Mouse (Mus musculus) limb, embryonic 14.5 days (tissue): ENCODE results near the gene Poc5. TPM values are rescaled to one million over a fixed set of nuclear protein-coding genes. Genes with fewer than 3 reads are reported as not detected.

Experiments
- ATAC-seq: fragments of 200-750 bp; cut with Nextera tagmentation; 2 replicates; pipeline ENCODE4 v1.8.0; 2017; ENCODE audit warnings: low read depth, moderate number of reproducible peaks, moderate TSS enrichment; ENCODE audit not compliant: low FRiP score
- DNase-seq: peaks from one replicate; pipeline ENCODE4 v3.0.0-alpha.2; 2015; ENCODE audit warnings: low spot score
- H3K27ac ChIP-seq: fragments of 300-500 bp; sonication (generic); replicated peaks from 2 replicates; pipeline ENCODE4 v1.5.1; 2014; ENCODE audit warnings: low read depth, mild to moderate bottlenecking, low read length, moderate library complexity, mixed read lengths
- H3K27me3 ChIP-seq: fragments of 300-500 bp; sonication (generic); 2 replicates; pipeline ENCODE4 v1.6.1; 2014; ENCODE audit warnings: low read length, mixed read lengths; ENCODE audit not compliant: control insufficient read depth, insufficient read depth
- H3K36me3 ChIP-seq: fragments of 300-500 bp; sonication (generic); 2 replicates; pipeline ENCODE4 v1.6.1; 2014; ENCODE audit warnings: mild to moderate bottlenecking, low read length, moderate library complexity, mixed read lengths; ENCODE audit not compliant: control insufficient read depth, insufficient read depth
- H3K4me1 ChIP-seq: fragments of 300-500 bp; sonication (generic); 2 replicates; pipeline ENCODE4 v1.6.1; 2014; ENCODE audit warnings: antibody characterized with exemption, low read length, mixed read lengths; ENCODE audit not compliant: control insufficient read depth, insufficient read depth
- H3K4me2 ChIP-seq: fragments of 300-500 bp; sonication (generic); replicated peaks from 2 replicates; pipeline ENCODE4 v1.6.1; 2014; ENCODE audit warnings: low read depth, mild to moderate bottlenecking, low read length, moderate library complexity; ENCODE audit not compliant: severe bottlenecking
- H3K4me3 ChIP-seq: fragments of 300-500 bp; sonication (generic); replicated peaks from 2 replicates; pipeline ENCODE4 v1.5.1; 2014; ENCODE audit warnings: low read length
- H3K9ac ChIP-seq: fragments of 300-500 bp; sonication (generic); 2 replicates; pipeline ENCODE4 v1.6.1; 2014; ENCODE audit warnings: mild to moderate bottlenecking, low read depth, low read length, moderate library complexity; ENCODE audit not compliant: severe bottlenecking
- H3K9me3 ChIP-seq: fragments of 300-500 bp; sonication (generic); 2 replicates; pipeline ENCODE4 v1.6.1; 2016; ENCODE audit warnings: low read length; ENCODE audit not compliant: control insufficient read depth
- POLR2A ChIP-seq: fragments of 200-500 bp; IDR thresholded peaks from 2 replicates; pipeline ENCODE4 v1.8.0; 2012; ENCODE audit warnings: inconsistent platforms, mild to moderate bottlenecking, moderate library complexity, borderline replicate concordance; ENCODE audit not compliant: insufficient read depth, insufficient read length; ENCODE audit errors: extremely low read depth
- WGBS: fragments of 180-500 bp; shearing (Covaris S2); extraction: QIAGEN DNeasy Blood & Tissue Kit; methylation state at CpG from one replicate; pipeline ENCODE4 v1.1.7; 2014; 5-methylcytosine and 5-hydroxymethylcytosine counted together
- polyA plus RNA-seq, 2 experiments: library from polyadenylated mRNA; depleted of rRNA in 1 of 2; stranded (reverse) in 1 of 2; unstranded in 1 of 2; fragments of >200 nt; fragmentation: Nextera tagmentation in 1 of 2; extraction: Ambion mirVana in 1 of 2; gene quantifications; 2 replicates each; pipeline versions ENCODE4 v1.2.1 to v1.2.3; 2012 to 2014

The Poc5 gene
- polyA plus RNA-seq, 2 experiments: 12.8 to 15.7 TPM

DNA sequence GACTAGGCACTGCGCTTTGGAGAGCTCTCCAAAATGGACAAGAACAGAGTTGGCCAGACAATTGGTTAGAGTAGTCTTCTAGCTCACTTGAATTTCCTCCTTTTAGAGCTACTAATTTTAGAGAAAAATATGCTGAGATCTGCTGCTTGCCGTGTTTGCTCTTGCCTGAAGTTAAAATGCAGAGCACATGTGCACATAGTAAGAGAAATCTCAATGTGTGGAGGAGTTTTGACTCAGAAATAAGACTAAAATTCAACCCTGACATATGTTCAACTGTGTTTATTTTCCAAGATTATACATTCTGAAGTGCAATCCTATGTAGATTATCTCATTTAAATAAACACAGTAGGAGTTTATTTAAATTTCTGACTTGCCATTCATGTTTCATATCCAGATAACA is 17.4 kb downstream of the Poc5 start:
- WGBS: 95% methylated on average over 2 of the region's 2 CpGs
- no peak for DNase-seq
- H3K9me3 ChIP-seq: no peaks in the 10 kb centered on the region
- H3K4me1 ChIP-seq: no peaks in the 10 kb centered on the region
- H3K4me3 ChIP-seq: no peak overlapping the region
- H3K9ac ChIP-seq: no peak overlapping the region
- H3K27me3 ChIP-seq: no peaks in the 10 kb centered on the region
- TF ChIP-seq POLR2A: no peak
- H3K4me2 ChIP-seq: no peak overlapping the region
- ATAC-seq: no peak
- peaks cover 75% of the 10 kb centered on the region for H3K36me3 ChIP-seq
- no peak overlapping the region for H3K27ac ChIP-seq

DNA sequence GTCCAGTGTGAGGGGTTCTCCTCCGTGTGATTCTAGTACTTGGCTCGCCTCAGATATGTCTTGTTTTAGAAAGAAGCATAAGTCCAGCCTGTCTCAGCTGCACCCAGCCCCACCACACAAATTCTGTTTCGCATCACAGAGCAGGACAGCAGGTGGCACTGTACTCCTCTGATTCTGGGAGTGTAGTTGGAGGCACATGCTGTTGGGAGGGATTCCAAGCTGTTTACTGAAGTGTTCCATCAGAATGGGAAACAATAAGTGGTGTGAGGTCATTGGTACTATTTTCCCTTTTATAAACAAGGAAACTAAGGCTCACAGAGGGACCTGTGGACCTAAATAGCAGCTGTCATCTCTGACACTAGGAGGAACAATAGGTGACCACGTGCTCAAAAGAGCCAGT is 18.9 kb downstream of the Poc5 start:
- WGBS: 78% methylated on average over 4 of the region's 4 CpGs
- no peaks in the 10 kb centered on the region for H3K9me3 ChIP-seq
- no peaks in the 10 kb centered on the region for H3K27me3 ChIP-seq
- no peak overlapping the region for H3K4me3 ChIP-seq
- H3K4me1 ChIP-seq: no peaks in the 10 kb centered on the region
- H3K9ac ChIP-seq: no peak overlapping the region
- H3K36me3 ChIP-seq: peaks cover 78% of the 10 kb centered on the region
- no peak overlapping the region for H3K27ac ChIP-seq
- DNase-seq (peak; percentile 46), ATAC-seq (no peak)
- no peak overlapping the region for H3K4me2 ChIP-seq
- TF ChIP-seq POLR2A: no peak

DNA sequence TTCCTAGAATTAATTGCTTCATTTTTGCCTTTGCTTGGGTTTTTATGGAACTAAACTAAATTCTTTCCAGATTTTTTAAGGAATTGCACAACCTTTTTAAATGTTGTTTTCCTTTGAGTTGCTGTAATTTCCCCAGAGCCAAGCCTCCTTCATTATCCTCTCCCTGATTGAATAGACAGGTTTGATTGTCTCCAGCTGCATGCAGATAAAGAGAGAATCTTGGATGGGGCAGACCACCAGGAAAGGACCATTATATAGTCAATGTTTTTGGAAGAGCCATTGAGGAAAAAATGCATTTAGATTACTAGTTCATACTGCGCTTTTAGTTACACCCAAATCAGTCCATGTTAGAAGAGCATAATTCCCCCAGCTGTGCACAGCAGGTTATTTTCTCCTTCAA is 20.7 kb downstream of the Poc5 start:
- no peaks in the 10 kb centered on the region for H3K27me3 ChIP-seq
- H3K9me3 ChIP-seq: no peaks in the 10 kb centered on the region
- ATAC-seq: no peak
- no peak for TF ChIP-seq POLR2A
- no peak for DNase-seq
- H3K4me3 ChIP-seq: no peak overlapping the region
- H3K9ac ChIP-seq: no peak overlapping the region
- no peaks in the 10 kb centered on the region for H3K4me1 ChIP-seq
- no peak overlapping the region for H3K27ac ChIP-seq
- peaks cover 69% of the 10 kb centered on the region for H3K36me3 ChIP-seq
- H3K4me2 ChIP-seq: no peak overlapping the region
- 82% methylated on average over 1 of the region's 1 CpGs for WGBS

DNA sequence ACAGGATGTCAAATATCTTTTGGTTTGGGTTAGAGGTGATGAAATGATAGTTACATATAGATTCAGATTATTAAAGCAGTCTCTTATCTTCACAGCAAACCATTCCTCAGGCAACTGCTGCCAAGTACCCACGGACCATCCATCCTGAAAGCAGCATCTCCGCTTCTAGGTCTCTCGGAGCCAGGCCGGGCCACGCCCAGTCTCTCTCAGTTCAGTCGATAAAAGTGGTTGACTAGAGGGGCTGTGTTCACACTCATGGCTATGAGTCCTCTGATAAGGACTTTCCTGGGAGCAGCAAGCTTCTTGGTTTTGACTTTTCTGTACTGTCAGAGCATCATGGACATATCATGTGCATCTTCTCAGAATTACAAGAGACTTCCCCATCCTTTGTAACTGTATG is 26.3 kb downstream of the Poc5 start:
- H3K4me3 ChIP-seq: no peak overlapping the region
- TF ChIP-seq POLR2A: no peak
- 91% methylated on average over 6 of the region's 6 CpGs for WGBS
- no peaks in the 10 kb centered on the region for H3K9me3 ChIP-seq
- H3K36me3 ChIP-seq: peaks cover 63% of the 10 kb centered on the region
- ATAC-seq (no peak), DNase-seq (no peak)
- no peak overlapping the region for H3K27ac ChIP-seq
- no peak overlapping the region for H3K4me2 ChIP-seq
- H3K27me3 ChIP-seq: no peaks in the 10 kb centered on the region
- no peak overlapping the region for H3K9ac ChIP-seq
- H3K4me1 ChIP-seq: no peaks in the 10 kb centered on the region

DNA sequence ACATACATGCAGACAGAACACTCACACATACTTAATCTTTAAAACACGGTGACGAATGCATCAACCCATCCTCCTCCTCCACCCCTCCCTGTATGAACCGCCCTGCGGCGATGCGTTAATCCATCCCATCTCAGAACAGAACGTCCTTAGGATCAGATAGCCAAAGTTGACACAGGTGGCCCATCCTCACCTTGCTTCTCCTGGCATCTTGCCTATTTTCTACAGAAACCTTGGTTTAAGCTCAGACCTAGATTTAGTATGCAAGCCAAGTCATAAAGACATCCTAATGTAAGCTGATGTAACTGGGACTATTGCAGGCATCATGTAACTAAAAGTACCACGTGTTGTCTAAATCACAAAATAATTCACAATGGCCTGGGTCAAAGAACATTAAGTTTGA is 28.3 kb downstream of the Poc5 start:
- no peak for DNase-seq
- Histone ChIP-seq H3K4me3 (no peak overlapping the region), H3K27me3 (no peaks in the 10 kb centered on the region), H3K4me1 (no peaks in the 10 kb centered on the region), H3K36me3 (peaks cover 45% of the 10 kb centered on the region), H3K27ac (no peak overlapping the region), H3K9me3 (no peaks in the 10 kb centered on the region), H3K9ac (no peak overlapping the region), H3K4me2 (no peak overlapping the region)
- no peak for TF ChIP-seq POLR2A
- 91% methylated on average over 8 of the region's 8 CpGs for whole genome bisulfite sequencing
- no peak for ATAC-seq

DNA sequence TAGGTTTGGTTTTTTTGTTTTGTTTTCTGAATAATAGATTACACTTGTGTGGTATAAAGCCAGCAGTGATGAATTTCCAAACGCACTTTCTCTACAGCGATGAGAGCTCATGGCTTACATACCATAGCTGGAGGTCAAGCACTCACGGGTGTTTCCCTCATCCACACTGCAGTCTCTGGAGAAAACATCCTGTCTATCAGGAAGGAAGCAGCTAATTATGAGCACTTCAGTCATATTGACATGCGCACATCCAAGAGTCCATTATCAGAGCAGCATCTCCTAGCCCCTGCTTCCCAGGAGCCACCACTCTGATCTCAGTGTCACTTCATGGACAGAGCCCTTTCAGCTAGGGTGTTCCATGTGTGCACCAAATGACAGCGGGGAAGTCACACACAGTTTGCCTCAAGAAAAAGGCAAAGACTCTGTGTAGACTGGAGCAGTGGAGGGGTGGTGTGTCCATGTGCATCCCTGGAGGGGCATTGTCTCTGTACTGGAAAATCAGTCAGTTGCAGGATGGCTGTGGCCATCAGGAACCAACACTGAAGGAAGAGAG is 29.2 kb downstream of the Poc5 start:
- no peaks in the 10 kb centered on the region for H3K9me3 ChIP-seq
- H3K27me3 ChIP-seq: no peaks in the 10 kb centered on the region
- 90% methylated on average over 5 of the region's 5 CpGs for WGBS
- H3K9ac ChIP-seq: no peak overlapping the region
- peaks cover 39% of the 10 kb centered on the region for H3K36me3 ChIP-seq
- no peak for ATAC-seq
- no peak for DNase-seq
- no peak overlapping the region for H3K4me2 ChIP-seq
- no peak overlapping the region for H3K4me3 ChIP-seq
- no peak overlapping the region for H3K27ac ChIP-seq
- no peaks in the 10 kb centered on the region for H3K4me1 ChIP-seq
- TF ChIP-seq POLR2A: no peak
